Mouse (Mus musculus) midbrain, embryonic 14.5 days (tissue): Measurements from ENCODE around the gene Ufc1. TPM values are rescaled to one million over a fixed set of nuclear protein-coding genes. Genes with fewer than 3 reads are reported as not detected.
A peak's percentile ranks its signal among the peaks of the same experiment; 100 is the strongest.

ENCODE experiments used
- ATAC-seq: fragments of 200-750 bp; cut with Nextera tagmentation; 2 replicates; pipeline ENCODE4 v1.8.0; 2017; ENCODE audit warnings: moderate number of reproducible peaks, moderate library complexity; ENCODE audit not compliant: low FRiP score, low TSS enrichment
- DNase-seq: peaks from one replicate; pipeline ENCODE4 v3.0.0-alpha.2; 2015
- H3K27ac ChIP-seq: fragments of 300-500 bp; sonication (generic); replicated peaks from 2 replicates; pipeline ENCODE4 v1.5.1; 2014; ENCODE audit warnings: mild to moderate bottlenecking, low read depth, low read length, moderate library complexity
- H3K27me3 ChIP-seq: fragments of 300-500 bp; sonication (generic); 2 replicates; pipeline ENCODE4 v1.6.1; 2014; ENCODE audit warnings: low read length, control low read depth, mixed read lengths; ENCODE audit not compliant: control insufficient read depth, insufficient read depth
- H3K36me3 ChIP-seq: fragments of 300-500 bp; sonication (generic); 2 replicates; pipeline ENCODE4 v1.6.1; 2014; ENCODE audit warnings: low read length, control low read depth; ENCODE audit not compliant: control insufficient read depth, insufficient read depth
- H3K4me1 ChIP-seq: fragments of 300-500 bp; sonication (generic); 2 replicates; pipeline ENCODE4 v1.6.1; 2014; ENCODE audit warnings: mild to moderate bottlenecking, antibody characterized with exemption, low read length, control low read depth; ENCODE audit not compliant: control insufficient read depth, insufficient read depth
- H3K4me2 ChIP-seq: fragments of 300-500 bp; sonication (generic); 2 replicates; pipeline ENCODE4 v1.6.1; 2014; ENCODE audit warnings: mild to moderate bottlenecking, low read length, moderate library complexity
- H3K4me3 ChIP-seq: fragments of 300-500 bp; sonication (generic); replicated peaks from 2 replicates; pipeline ENCODE4 v1.5.1; 2014; ENCODE audit warnings: low read depth, low read length
- H3K9ac ChIP-seq: fragments of 300-500 bp; sonication (generic); replicated peaks from 2 replicates; pipeline ENCODE4 v1.6.1; 2014; ENCODE audit warnings: mild to moderate bottlenecking, low read length, moderate library complexity
- H3K9me3 ChIP-seq: fragments of 300-500 bp; sonication (generic); 2 replicates; pipeline ENCODE4 v1.6.1; 2016; ENCODE audit warnings: low read length, control low read depth, mixed read lengths; ENCODE audit not compliant: control insufficient read depth
- WGBS: fragments of 180-500 bp; shearing (Covaris S2); extraction: QIAGEN DNeasy Blood & Tissue Kit; methylation state at CpG from one replicate; pipeline ENCODE4 v1.1.7; 2014; 5-methylcytosine and 5-hydroxymethylcytosine counted together
- polyA plus RNA-seq: library from polyadenylated mRNA; unstranded; fragments of >200 nt; fragmentation: Nextera tagmentation; extraction: Ambion mirVana; gene quantifications from 2 replicates; pipeline ENCODE4 v1.2.1, GENCODE M21; 2014

Gene Ufc1
- polyA plus RNA-seq, 1 experiment from 2014 or later = 120 TPM

DNA sequence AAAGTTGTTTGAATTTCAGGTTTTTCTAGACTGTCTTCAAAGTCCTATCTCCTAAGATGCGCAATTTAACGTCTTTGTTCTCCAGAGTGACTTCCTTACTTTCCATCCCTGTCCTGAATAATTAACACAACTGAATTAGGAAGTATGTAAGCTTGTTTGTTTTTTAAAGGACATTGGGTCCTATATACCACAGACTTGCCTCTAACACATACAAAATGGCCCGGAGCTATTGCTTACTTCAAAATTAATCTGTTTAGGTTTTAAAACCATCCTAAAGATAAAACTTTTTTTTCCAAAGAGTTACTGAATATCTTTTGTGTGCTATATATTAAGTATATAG lies 209 bp upstream of the Ufc1 start:
- peak overlapping the region; percentile 76 for H3K4me3 ChIP-seq
- H3K9ac ChIP-seq = peak overlapping the region; percentile 81
- 20% methylated on average over 3 of the region's 3 CpGs for WGBS
- H3K9me3 ChIP-seq = no peaks in the 10 kb centered on the region
- H3K27me3 ChIP-seq = 0 out of 2 replicates have a peak, but pooled peaks cover 9% of the 10 kb centered on the region
- peaks cover 9% of the 10 kb centered on the region for H3K4me1 ChIP-seq
- DNase-seq (no peak), ATAC-seq (peak; percentile 16; the same call in 1 of the 2 replicates)
- peak overlapping the region; percentile 74 for H3K4me2 ChIP-seq
- peak overlapping the region; percentile 90 for H3K27ac ChIP-seq
- H3K36me3 ChIP-seq = 0 out of 2 replicates have a peak, but pooled peaks cover 1% of the 10 kb centered on the region

DNA sequence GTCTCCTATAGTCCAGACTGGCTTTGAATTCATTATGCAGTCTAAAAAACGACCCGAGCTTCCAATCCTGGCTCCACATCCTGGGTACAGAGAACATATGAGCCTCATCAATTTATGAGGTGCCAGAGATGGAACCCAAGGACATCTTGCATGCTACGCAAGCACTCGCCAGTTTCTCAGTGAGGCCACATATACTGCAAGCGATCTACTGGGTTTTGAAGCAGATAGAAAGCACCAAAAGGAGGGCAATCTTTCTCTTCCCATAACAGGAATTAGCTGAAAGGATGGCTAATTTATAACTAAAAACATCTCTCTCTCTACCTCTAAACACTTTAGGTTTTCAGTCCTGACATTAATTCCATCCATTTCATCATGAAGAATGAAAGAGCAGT lies 922 bp downstream of the Ufc1 start:
- H3K27me3 ChIP-seq = 0 out of 2 replicates have a peak, but pooled peaks cover 9% of the 10 kb centered on the region
- no peaks in the 10 kb centered on the region for H3K9me3 ChIP-seq
- WGBS = 39% methylated on average over 5 of the region's 5 CpGs
- H3K36me3 ChIP-seq = peaks cover 12% of the 10 kb centered on the region
- H3K4me3 ChIP-seq = peak overlapping the region; percentile 76
- DNase-seq (no peak), ATAC-seq (no peak)
- H3K4me1 ChIP-seq = peaks cover 9% of the 10 kb centered on the region
- peak overlapping the region; percentile 81 for H3K9ac ChIP-seq
- peak overlapping the region; percentile 74 for H3K4me2 ChIP-seq
- H3K27ac ChIP-seq = peak overlapping the region; percentile 90

DNA sequence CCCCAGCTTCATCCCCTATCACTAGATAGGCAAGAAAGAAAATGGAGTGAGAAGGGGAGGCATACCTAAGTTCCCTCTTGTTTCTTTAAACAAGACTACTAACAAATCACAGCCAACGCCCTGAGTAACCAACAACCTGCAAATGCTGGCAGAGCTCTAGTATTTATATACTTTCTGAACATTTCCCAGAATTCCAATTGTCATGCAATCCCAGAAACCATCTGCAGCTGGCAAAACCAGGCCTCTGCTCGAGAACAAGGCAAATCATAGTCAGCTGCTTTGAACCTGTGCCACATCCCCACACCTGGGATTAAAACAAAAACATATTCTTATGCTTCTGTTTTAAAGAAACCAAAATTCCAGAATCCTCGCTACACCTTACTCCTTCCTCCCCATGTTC lies 1.5 kb downstream of the Ufc1 start:
- no peak overlapping the region for H3K27ac ChIP-seq
- no peak for ATAC-seq
- WGBS = 88% methylated on average over 3 of the region's 3 CpGs
- peak overlapping the region; percentile 74 for H3K4me2 ChIP-seq
- H3K9me3 ChIP-seq = no peaks in the 10 kb centered on the region
- peaks cover 17% of the 10 kb centered on the region for H3K36me3 ChIP-seq
- H3K4me1 ChIP-seq = peaks cover 9% of the 10 kb centered on the region
- H3K4me3 ChIP-seq = peak overlapping the region; percentile 76
- DNase-seq = no peak
- 0 out of 2 replicates have a peak, but pooled peaks cover 9% of the 10 kb centered on the region for H3K27me3 ChIP-seq
- H3K9ac ChIP-seq = no peak overlapping the region

DNA sequence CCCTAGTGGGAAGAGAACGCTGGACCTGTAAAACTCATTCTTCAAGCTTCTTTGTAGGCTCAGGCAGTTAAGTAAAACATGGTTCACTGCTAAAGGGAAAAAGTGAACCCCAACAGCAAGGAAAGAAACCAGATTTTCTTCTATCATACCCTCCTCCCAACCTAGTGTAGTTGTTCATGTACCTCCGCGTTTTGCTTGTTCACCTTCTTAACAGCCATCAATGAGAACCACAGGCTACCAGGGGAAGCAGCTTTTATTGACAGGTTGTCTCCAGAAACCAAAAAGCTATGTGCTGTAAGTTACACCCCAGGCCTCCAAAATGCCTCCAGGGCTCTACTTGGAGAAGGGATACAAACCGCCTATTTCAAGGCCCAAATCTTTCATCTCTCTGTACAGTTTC lies 6.5 kb downstream of the Ufc1 start:
- no peaks in the 10 kb centered on the region for H3K9me3 ChIP-seq
- H3K9ac ChIP-seq = 0 out of 2 replicates have a peak overlapping the region, but pooled peaks have one; percentile 99
- ATAC-seq = no peak
- WGBS = 67% methylated on average over 4 of the region's 4 CpGs
- H3K4me1 ChIP-seq = peaks cover 11% of the 10 kb centered on the region
- no peak for DNase-seq
- H3K36me3 ChIP-seq = peaks cover 45% of the 10 kb centered on the region
- no peaks in the 10 kb centered on the region for H3K27me3 ChIP-seq
- H3K27ac ChIP-seq = peak overlapping the region; percentile 98; the same call in 1 of the 2 replicates
- peak overlapping the region; percentile 92 for H3K4me3 ChIP-seq
- H3K4me2 ChIP-seq = peak overlapping the region; percentile 65

DNA sequence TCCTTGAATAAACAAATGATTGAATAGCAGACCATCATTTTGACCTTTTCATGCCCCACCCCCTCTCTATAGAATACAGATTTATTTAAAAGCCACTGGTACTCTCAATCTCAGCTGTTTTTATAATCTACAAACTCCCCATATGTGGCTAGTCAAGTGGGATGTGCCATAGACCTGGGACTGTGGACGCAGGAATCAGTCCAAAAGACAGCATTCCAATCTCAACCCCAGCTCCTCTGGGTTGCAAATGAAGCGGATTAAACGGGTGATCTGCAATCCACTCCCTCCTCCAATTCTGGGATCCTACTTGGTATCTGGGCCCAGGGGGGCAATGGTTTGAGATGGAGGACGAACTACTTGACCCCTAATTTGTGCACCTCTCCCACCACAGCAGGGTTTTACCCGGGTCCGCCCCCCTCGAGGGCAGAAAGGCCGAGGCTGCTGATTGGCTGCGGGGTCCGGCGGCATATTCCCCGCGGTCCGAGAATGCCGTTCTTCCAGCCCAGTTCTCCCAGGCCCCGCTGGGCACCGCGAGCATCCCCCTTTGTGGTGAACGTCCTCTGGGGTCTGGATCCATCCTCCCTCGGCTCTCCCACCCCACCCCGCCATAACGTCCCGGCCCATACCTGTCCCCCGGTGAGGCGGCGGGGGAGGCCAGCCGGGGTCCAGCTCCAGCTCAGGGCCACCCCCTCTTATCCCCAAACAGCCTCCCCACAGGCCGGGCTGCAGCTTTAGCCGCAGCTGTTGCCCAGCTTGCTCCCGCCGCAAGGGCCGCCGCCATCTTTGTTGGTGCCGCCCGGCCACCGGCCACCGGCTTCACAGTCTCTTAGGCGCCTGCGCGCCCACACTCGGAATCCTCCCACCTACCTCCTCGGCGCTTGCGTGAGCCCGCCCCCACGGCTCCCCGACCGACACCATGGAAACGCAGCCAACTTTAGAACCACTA lies 7.4 kb downstream of the Ufc1 start, which contains the start of gene Usp21:
Gene Usp21, minus strand, starts transcription at position 856 of the 946 bp plus-strand sequence.
- Histone ChIP-seq H3K9ac (peak within 1 kb of the TSS; percentile 99), H3K27ac (peak within 1 kb of the TSS; percentile 98), H3K27me3 (no peaks in the 10 kb centered on the region), H3K9me3 (no peaks in the 10 kb centered on the region), H3K4me1 (peaks cover 9% of the 10 kb centered on the region), H3K4me2 (peak within 1 kb of the TSS; percentile 65), H3K4me3 (peak within 1 kb of the TSS; percentile 92), H3K36me3 (peaks cover 54% of the 10 kb centered on the region)
- peak; percentile 97 for DNase-seq
- ATAC-seq = peak; percentile 95
- under 1% methylated on average over 49 of the region's 49 CpGs for WGBS

DNA sequence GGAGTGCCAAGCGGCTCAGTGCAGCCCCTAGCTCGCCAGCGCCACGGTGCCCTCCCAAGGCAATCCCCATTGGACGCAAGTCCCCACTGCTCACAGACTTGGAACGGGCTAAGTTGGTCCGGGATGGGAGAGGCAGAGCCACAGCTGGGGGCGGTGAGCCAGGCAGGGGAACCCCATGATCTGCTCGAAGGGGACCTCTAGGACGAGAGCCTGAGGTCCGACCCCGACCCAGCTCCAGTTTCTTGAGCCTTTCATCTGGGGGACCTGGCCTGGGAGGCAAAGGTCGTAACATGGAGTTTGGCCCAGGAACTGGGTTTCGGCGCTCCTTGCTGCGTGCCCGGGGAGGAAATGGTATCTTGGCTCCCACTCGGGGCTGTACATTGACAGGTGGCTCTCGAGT lies 8.3 kb downstream of the Ufc1 start:
- 92% methylated on average over 19 of the region's 19 CpGs for WGBS
- Histone ChIP-seq H3K4me2 (peak overlapping the region; percentile 65), H3K36me3 (peaks cover 57% of the 10 kb centered on the region), H3K27ac (no peak overlapping the region), H3K9me3 (no peaks in the 10 kb centered on the region), H3K4me3 (peak overlapping the region; percentile 92), H3K4me1 (peaks cover 9% of the 10 kb centered on the region), H3K27me3 (no peaks in the 10 kb centered on the region), H3K9ac (no peak overlapping the region)
- ATAC-seq (no peak), DNase-seq (no peak)

DNA sequence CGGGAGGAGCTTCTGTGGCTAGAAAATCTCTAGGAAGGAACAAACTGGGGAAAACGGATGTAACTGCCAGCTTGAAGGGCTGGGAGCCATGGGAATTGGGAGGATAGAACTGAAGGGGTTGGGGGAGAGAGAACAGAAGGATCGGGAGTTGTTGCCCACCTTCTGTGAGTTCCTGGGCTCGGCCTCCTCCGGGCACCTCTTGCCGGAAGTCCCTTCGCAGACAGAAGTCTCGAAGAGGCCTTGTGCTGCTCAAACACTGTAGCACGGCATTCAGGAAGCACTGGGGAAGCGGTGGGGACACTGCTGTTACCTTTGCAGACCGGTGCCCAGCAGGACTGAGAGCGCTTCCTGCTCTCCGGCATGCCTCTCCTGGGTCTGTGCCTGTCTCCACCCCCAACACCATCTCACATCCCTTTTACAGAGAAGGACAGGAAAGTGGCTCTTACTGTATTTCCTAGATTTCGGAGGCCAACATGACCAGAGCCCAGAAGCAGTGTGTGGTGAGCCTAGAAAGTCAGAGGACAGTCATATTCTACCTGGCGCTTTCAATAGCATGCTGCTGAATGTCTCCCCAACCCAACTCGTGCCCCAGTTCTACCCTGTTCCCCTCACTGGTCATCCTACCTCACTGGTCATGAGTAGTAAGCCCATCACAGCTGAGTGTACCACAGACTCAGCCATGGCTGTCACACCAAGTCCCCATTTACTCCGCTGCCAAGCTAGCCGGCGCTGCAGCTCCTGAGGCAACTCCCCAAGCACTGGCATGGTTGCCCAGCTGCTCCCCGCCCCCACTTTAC lies 9.5 kb downstream of the Ufc1 start:
- no peak overlapping the region for H3K4me3 ChIP-seq
- 92% methylated on average over 20 of the region's 20 CpGs for WGBS
- H3K4me1 ChIP-seq = peaks cover 12% of the 10 kb centered on the region
- H3K4me2 ChIP-seq = no peak overlapping the region
- DNase-seq = no peak
- no peaks in the 10 kb centered on the region for H3K9me3 ChIP-seq
- no peaks in the 10 kb centered on the region for H3K27me3 ChIP-seq
- peaks cover 57% of the 10 kb centered on the region for H3K36me3 ChIP-seq
- no peak overlapping the region for H3K9ac ChIP-seq
- no peak for ATAC-seq
- H3K27ac ChIP-seq = no peak overlapping the region

DNA sequence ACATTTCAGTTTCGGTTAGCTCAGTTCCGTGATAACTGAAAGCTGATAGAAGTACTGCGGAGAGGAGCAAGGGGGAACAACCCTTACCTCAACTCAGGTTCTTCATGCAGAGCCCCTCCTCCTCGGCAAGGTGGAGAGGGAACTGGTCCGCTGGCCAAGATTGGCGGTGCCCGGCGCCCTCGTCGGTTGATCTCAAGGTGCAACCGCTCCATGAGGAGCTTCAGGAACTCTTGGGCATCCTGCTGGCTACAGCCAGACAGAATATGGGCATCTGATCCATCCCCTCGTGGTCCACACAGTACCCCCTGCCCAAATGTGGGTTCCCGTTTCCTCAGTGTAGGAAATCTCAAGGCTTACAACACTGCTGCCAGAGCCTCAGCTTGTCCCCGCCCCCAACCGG lies 10.3 kb downstream of the Ufc1 start:
- Histone ChIP-seq H3K27ac (no peak overlapping the region), H3K27me3 (no peaks in the 10 kb centered on the region), H3K9me3 (no peaks in the 10 kb centered on the region), H3K9ac (no peak overlapping the region), H3K4me3 (no peak overlapping the region), H3K36me3 (peaks cover 51% of the 10 kb centered on the region), H3K4me1 (peaks cover 16% of the 10 kb centered on the region), H3K4me2 (no peak overlapping the region)
- 94% methylated on average over 15 of the region's 15 CpGs for WGBS
- no peak for DNase-seq
- no peak for ATAC-seq
